Mouse (Mus musculus): ENCODE measurements at regions not wholly inside any gene's neighbourhood (a gene's known extent, or its start where the extent isn't known, plus 50 kb on each side); places are given as distances from the start of the nearest gene placed in this dataset.

- no peak for DNase-seq (ENCODE audit: low read depth)
These were observed 54.1 kb upstream of the 1700012A03Rik start for GRCm38 (mm10) chr6:31995977-31996376.

GRCm38 (mm10) chr6:31995249-31995648 lies 54.8 kb upstream of the 1700012A03Rik start:
- DNase-seq (ENCODE audit: low read depth) = no peak

- no peak for DNase-seq (ENCODE audit: low read depth)
These were observed 64.3 kb upstream of the 1700012A03Rik start for GRCm38 (mm10) chr6:31985698-31986097.

GRCm38 (mm10) chr6:31976705-31977104 lies 73.3 kb upstream of the 1700012A03Rik start:
- no peak for DNase-seq (ENCODE audit: low read depth)

- DNase-seq (ENCODE audit: low read depth) = no peak
These were observed 102.0 kb upstream of the 1700012A03Rik start for GRCm38 (mm10) chr6:31948063-31948481.

GRCm38 (mm10) chr6:31946572-31946971 lies 103.5 kb upstream of the 1700012A03Rik start:
- DNase-seq (ENCODE audit: low read depth) = no peak

GRCm38 (mm10) chr6:31945347-31945746 lies 104.7 kb upstream of the 1700012A03Rik start:
- no peak for DNase-seq (ENCODE audit: low read depth)

GRCm38 (mm10) chr6:31944546-31944945 lies 105.5 kb upstream of the 1700012A03Rik start:
- DNase-seq (ENCODE audit: low read depth) = no peak

- DNase-seq (ENCODE audit: low read depth) = no peak
These were observed 107.3 kb upstream of the 1700012A03Rik start for GRCm38 (mm10) chr6:31942696-31943095.

- peak; percentile 18 for DNase-seq (ENCODE audit: low read depth)
These were observed 111.7 kb upstream of the 1700012A03Rik start for GRCm38 (mm10) chr6:31938216-31938814.

- no peak for DNase-seq (ENCODE audit: low read depth)
These were observed 112.9 kb upstream of the 1700012A03Rik start for GRCm38 (mm10) chr6:31937146-31937545.

GRCm38 (mm10) chr6:31934826-31935225 lies 115.2 kb upstream of the 1700012A03Rik start:
- DNase-seq (ENCODE audit: low read depth) = no peak

GRCm38 (mm10) chr6:31933956-31934355 lies 116.1 kb upstream of the 1700012A03Rik start:
- no peak for DNase-seq (ENCODE audit: low read depth)

- no peak for DNase-seq (ENCODE audit: low read depth)
These were observed 116.7 kb upstream of the 1700012A03Rik start for GRCm38 (mm10) chr6:31933364-31933763.

- DNase-seq (ENCODE audit: low read depth) = no peak
These were observed 118.9 kb upstream of the 1700012A03Rik start for GRCm38 (mm10) chr6:31931116-31931515.

GRCm38 (mm10) chr6:31929165-31929564 lies 120.9 kb upstream of the 1700012A03Rik start:
- DNase-seq (ENCODE audit: low read depth) = no peak

- peak; percentile 13 for DNase-seq (ENCODE audit: low read depth)
These were observed 122.9 kb upstream of the 1700012A03Rik start for GRCm38 (mm10) chr6:31927181-31927580.

GRCm38 (mm10) chr6:31924669-31925046 lies 125.4 kb upstream of the 1700012A03Rik start:
- DNase-seq (ENCODE audit: low read depth) = no peak

GRCm38 (mm10) chr6:31923951-31924668 lies 125.9 kb upstream of the 1700012A03Rik start:
- no peak for DNase-seq (ENCODE audit: low read depth)

GRCm38 (mm10) chr6:31921561-31922152 lies 128.4 kb upstream of the 1700012A03Rik start:
- DNase-seq (ENCODE audit: low read depth) = no peak

- DNase-seq (ENCODE audit: low read depth) = no peak
These were observed 132.5 kb upstream of the 1700012A03Rik start for GRCm38 (mm10) chr6:31917411-31918131.

GRCm38 (mm10) chr6:31901791-31902190 lies 148.3 kb upstream of the 1700012A03Rik start:
- DNase-seq (ENCODE audit: low read depth) = no peak

GRCm38 (mm10) chr6:31899055-31899454 lies 151.0 kb upstream of the 1700012A03Rik start:
- DNase-seq (ENCODE audit: low read depth) = no peak

Measured in fibroblast of lung, adult 2 months (primary cell).